Mouse (Mus musculus) limb, embryonic 15.5 days (tissue): Measurements from ENCODE around the gene Ahsa1. TPM values are rescaled to one million over a fixed set of nuclear protein-coding genes. Genes with fewer than 3 reads are reported as not detected.

Source experiments
- ATAC-seq: fragments of 200-750 bp; cut with Nextera tagmentation; 2 replicates; pipeline ENCODE4 v1.8.0; 2017; ENCODE audit warnings: low read depth, moderate TSS enrichment; ENCODE audit not compliant: insufficient number of reproducible peaks, low FRiP score, low TSS enrichment
- H3K27ac ChIP-seq: fragments of 300-500 bp; sonication (generic); 2 replicates; pipeline ENCODE4 v1.5.1; 2015; ENCODE audit warnings: moderate library complexity, mild to moderate bottlenecking, inconsistent platforms
- H3K27me3 ChIP-seq: fragments of 300-500 bp; sonication (generic); 2 replicates; pipeline ENCODE4 v1.6.1; 2015; ENCODE audit warnings: inconsistent platforms
- H3K36me3 ChIP-seq: fragments of 300-500 bp; sonication (generic); 2 replicates; pipeline ENCODE4 v1.6.1; 2015; ENCODE audit warnings: inconsistent platforms
- H3K4me1 ChIP-seq: fragments of 300-500 bp; sonication (generic); 2 replicates; pipeline ENCODE4 v1.6.1; 2015; ENCODE audit warnings: inconsistent platforms
- H3K4me2 ChIP-seq: fragments of 300-500 bp; sonication (generic); 2 replicates; pipeline ENCODE4 v1.6.1; 2015; ENCODE audit warnings: mild to moderate bottlenecking, inconsistent platforms
- H3K4me3 ChIP-seq: fragments of 300-500 bp; sonication (generic); 2 replicates; pipeline ENCODE4 v1.5.1; 2015; ENCODE audit warnings: mild to moderate bottlenecking, inconsistent platforms
- H3K9ac ChIP-seq: fragments of 300-500 bp; sonication (generic); 2 replicates; pipeline ENCODE4 v1.6.1; 2015; ENCODE audit warnings: inconsistent platforms
- H3K9me3 ChIP-seq: fragments of 300-500 bp; sonication (generic); 2 replicates; pipeline ENCODE4 v1.6.1; 2016; ENCODE audit warnings: inconsistent platforms
- WGBS: fragments of 180-500 bp; shearing (Covaris S2); methylation state at CpG from one replicate; pipeline ENCODE4 v1.1.7; 2015; 5-methylcytosine and 5-hydroxymethylcytosine counted together
- polyA plus RNA-seq: library from polyadenylated mRNA; unstranded; fragments of >200 nt; fragmentation: Nextera tagmentation; extraction: Ambion mirVana; gene quantifications from 2 replicates; pipeline ENCODE4 v1.2.1, GENCODE M21; 2015

Ahsa1 gene
- polyA plus RNA-seq, result 205 and 215 TPM in 2 replicates

DNA sequence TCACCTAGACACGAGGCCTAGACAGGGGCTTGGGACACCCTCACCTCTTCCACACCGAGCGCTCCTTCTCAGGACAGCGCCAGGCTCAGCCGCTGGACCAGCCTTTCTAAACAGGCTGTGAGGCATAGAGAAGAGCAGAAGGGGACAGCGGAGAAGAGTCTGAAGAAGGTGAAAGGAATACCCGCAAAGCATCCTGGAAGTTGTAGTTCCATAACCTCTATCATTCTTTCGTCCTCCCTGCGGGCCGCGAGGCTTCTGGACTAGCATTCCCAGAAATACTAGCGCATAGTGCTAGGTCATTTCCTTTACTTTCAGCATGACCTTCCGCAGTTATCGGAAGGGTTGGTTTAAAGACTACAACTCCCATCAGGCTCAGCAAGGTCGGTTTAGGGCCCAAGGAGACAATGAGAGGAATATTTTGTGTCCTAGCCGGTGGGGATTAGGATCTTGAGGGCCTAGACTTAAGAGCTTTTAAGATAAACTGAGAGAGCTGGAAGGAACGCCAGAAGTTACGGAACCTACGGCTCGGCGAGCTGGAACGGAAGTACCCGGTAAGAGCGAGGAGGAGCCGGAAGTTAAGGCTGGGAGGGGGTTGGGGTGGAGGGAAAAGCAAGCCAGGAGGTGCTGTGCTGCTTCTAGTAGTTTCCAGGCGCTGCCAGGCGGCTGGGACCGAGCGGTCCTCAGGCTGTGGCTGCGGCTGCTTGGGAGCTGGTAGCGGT is at the start of gene Ahsa1, which contains the start of gene Vipas39:
Gene Ahsa1 (plus strand): TSS at position 372 of the 719 bp plus-strand sequence.
Gene Vipas39 (minus strand): TSS at position 149 of the 719 bp plus-strand sequence.
- Histone ChIP-seq H3K9me3 (no peaks in the 10 kb centered on the region), H3K9ac (peak within 1 kb of the TSS; percentile 71), H3K4me3 (peak within 1 kb of the TSS; percentile 69), H3K36me3 (peaks cover 46% of the 10 kb centered on the region), H3K27ac (peak within 1 kb of the TSS; percentile 90), H3K4me1 (peaks cover 8% of the 10 kb centered on the region), H3K4me2 (peak within 1 kb of the TSS; percentile 83), H3K27me3 (no peaks in the 10 kb centered on the region)
- under 1% methylated on average over 31 of the region's 31 CpGs for WGBS
- ATAC-seq, result peak; percentile 96

DNA sequence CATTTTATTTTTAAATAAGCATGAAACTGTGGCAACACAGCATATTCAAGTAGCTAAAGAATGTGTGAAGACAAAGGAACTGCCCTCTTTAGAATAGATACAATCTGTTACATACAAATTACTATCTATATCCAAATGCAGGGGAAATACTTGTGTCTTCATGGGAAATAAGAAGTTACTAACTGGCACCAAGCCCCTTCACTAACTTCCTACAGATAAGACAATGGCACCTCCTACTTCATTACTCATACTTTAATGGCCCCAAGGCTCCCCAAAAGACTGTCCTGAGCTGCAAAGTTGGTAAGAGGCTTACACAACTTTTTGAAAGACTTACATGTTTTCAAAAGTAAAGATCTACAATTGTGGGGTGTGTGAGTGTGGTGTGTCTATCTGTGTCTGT is 48.7 kb upstream of the Ahsa1 start:
- H3K4me3 ChIP-seq, result no peak overlapping the region
- H3K27me3 ChIP-seq, result no peaks in the 10 kb centered on the region
- H3K4me1 ChIP-seq, result no peaks in the 10 kb centered on the region
- H3K4me2 ChIP-seq, result no peak overlapping the region
- no peak overlapping the region for H3K27ac ChIP-seq
- H3K9me3 ChIP-seq, result no peaks in the 10 kb centered on the region
- ATAC-seq, result no peak
- H3K36me3 ChIP-seq, result no peaks in the 10 kb centered on the region
- no peak overlapping the region for H3K9ac ChIP-seq

DNA sequence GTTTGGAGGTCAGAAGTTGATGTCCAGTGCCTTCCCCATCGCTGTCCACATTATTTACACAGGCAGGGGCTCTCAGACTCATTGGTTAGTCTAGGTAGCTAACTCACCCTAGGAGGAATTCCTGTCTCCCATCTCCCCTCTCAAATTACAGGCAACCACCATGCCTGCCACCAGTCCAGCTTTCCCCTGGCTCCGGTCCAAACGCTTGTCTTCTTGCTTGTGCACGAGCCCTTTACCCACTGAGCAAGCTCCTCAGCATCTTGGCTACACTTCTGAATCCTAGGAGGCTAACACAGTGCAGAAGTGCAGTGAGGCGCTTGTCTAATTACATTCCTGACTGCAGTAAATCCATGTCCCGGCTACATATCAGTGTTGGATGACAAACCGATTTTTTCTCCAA is 46.9 kb upstream of the Ahsa1 start:
- Histone ChIP-seq H3K9ac (no peak overlapping the region), H3K4me1 (no peaks in the 10 kb centered on the region), H3K36me3 (no peaks in the 10 kb centered on the region), H3K27me3 (no peaks in the 10 kb centered on the region), H3K4me2 (no peak overlapping the region), H3K4me3 (no peak overlapping the region), H3K9me3 (no peaks in the 10 kb centered on the region), H3K27ac (no peak overlapping the region)
- WGBS, result 42% methylated on average over 7 of the region's 7 CpGs
- ATAC-seq, result no peak

DNA sequence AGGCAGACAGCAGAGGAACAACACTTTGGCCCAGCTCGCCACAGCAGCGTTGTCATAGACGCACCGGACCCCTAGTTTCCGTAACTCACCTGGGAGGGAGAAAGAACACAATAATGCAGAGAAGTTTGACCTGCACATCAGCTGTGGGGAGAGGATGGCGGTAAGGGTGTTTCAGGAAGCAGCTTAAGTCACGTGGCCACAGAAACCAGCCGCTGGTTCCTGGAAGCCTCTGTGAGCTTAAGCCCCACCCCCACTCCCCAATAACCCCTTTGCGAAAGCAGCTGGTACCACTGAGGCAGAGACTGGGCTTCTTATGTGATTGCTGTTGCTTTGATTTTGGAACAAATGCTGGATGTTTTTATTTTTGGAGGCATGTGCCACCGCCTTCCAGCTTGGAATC is 41.3 kb upstream of the Ahsa1 start:
- Histone ChIP-seq H3K27ac (no peak overlapping the region), H3K4me1 (no peaks in the 10 kb centered on the region), H3K9ac (no peak overlapping the region), H3K4me2 (no peak overlapping the region), H3K9me3 (no peaks in the 10 kb centered on the region), H3K27me3 (no peaks in the 10 kb centered on the region), H3K4me3 (no peak overlapping the region), H3K36me3 (no peaks in the 10 kb centered on the region)
- 76% methylated on average over 10 of the region's 10 CpGs for WGBS
- no peak for ATAC-seq

DNA sequence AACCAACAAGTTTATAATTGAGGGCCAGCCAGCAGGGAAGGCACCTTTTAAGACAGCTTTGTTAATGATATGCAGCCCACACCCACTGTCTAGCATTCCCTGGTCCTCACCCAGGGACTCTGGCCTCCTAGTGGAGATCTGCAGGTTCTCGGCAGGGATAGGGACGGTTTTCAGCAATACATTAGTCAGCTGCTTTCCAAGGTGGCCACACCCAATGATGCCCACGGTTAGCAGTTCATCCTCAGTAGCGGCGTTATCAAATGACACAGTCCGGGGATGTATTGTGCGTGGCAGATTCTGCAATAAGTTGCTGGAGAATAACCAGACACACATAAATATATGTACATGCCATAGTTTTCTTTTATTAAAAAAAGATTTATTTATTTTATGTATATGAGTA is 39.5 kb upstream of the Ahsa1 start:
- H3K4me1 ChIP-seq, result no peaks in the 10 kb centered on the region
- ATAC-seq, result no peak
- WGBS, result 74% methylated on average over 7 of the region's 7 CpGs
- no peaks in the 10 kb centered on the region for H3K36me3 ChIP-seq
- H3K9me3 ChIP-seq, result no peaks in the 10 kb centered on the region
- no peak overlapping the region for H3K4me3 ChIP-seq
- no peak overlapping the region for H3K9ac ChIP-seq
- no peaks in the 10 kb centered on the region for H3K27me3 ChIP-seq
- H3K27ac ChIP-seq, result no peak overlapping the region
- H3K4me2 ChIP-seq, result no peak overlapping the region

DNA sequence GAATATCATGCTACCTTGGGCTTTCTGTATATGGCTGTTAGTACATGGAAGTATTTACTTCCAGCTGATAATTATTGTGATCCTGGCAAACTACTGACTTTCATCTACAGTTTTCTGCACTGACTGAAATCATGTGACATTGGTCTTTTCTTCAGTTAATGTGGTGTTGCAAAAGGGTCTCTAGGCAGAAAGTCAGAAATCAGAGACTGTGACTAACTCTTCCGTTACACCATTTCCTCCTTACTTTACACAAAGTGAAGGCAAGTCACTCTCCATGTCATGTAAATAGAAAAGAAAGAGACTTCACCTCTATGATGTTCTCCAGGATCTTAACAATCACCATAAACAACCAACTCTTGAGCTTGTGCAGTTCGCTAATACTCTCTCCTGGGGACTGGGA is 36.6 kb upstream of the Ahsa1 start:
- Histone ChIP-seq H3K9me3 (no peaks in the 10 kb centered on the region), H3K36me3 (no peaks in the 10 kb centered on the region), H3K4me1 (no peaks in the 10 kb centered on the region), H3K4me3 (no peak overlapping the region), H3K4me2 (no peak overlapping the region), H3K9ac (no peak overlapping the region), H3K27ac (no peak overlapping the region), H3K27me3 (no peaks in the 10 kb centered on the region)
- no peak for ATAC-seq
- whole genome bisulfite sequencing, result 84% methylated on average over 2 of the region's 2 CpGs

DNA sequence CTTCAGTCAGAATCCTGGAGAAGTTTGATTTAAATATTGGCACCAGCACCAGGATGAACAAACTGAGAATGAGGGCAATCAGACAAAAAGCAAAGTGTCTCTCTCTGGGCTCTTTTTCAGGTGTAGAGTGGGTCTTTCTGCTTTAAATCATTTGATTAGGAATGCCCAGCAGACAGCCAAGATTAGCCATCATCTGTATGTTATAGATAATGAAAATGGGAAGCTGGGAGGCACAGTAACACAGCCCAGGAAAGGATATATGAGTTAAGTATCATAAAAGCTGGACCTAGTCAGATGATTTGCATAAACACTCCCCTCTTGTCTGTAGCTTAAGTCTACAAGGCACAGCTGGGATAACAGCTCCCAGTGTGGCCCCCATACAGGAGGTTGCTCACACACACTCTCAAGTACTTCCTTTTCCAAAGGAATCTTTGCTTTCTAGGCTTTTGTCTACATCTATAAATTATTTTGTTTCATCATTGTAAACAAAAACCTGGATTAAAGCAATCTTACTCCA is 35.8 kb upstream of the Ahsa1 start:
- H3K4me3 ChIP-seq, result no peak overlapping the region
- no peak for ATAC-seq
- no peaks in the 10 kb centered on the region for H3K36me3 ChIP-seq
- H3K9me3 ChIP-seq, result no peaks in the 10 kb centered on the region
- H3K4me2 ChIP-seq, result no peak overlapping the region
- H3K4me1 ChIP-seq, result no peaks in the 10 kb centered on the region
- no peak overlapping the region for H3K27ac ChIP-seq
- H3K27me3 ChIP-seq, result no peaks in the 10 kb centered on the region
- H3K9ac ChIP-seq, result no peak overlapping the region

DNA sequence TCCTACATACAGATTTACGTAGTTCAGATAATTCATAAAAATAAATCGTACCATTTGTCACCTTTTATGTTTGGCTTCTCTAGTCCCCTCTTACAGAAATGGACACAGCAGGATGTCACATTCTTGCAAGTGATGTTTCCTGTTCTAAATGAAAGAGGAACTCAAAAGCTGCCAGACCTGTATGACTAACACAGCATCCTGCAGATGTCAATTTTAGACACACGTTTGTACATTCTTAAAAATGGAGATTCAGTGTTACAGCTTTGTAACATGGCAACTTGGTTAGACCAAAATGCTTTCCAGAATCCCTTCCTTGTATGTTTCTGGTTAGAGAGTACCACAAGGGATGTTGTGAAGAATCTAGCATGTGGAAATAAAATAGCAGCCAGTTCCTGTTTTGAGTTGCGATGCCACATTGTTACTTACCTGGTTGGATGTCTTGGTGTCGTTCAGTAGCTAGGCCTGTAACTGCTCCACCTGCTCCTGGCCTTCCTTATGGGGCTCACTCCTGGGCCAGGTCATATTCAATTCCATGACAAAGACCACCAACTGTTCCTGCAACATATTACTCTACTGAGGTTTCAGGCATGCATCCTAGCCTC is 29.3 kb upstream of the Ahsa1 start:
- Histone ChIP-seq H3K4me1 (no peaks in the 10 kb centered on the region), H3K9ac (no peak overlapping the region), H3K27me3 (no peaks in the 10 kb centered on the region), H3K4me3 (no peak overlapping the region), H3K36me3 (peaks cover 36% of the 10 kb centered on the region), H3K9me3 (no peaks in the 10 kb centered on the region), H3K4me2 (no peak overlapping the region), H3K27ac (no peak overlapping the region)
- WGBS, result 72% methylated on average over 5 of the region's 5 CpGs
- no peak for ATAC-seq

DNA sequence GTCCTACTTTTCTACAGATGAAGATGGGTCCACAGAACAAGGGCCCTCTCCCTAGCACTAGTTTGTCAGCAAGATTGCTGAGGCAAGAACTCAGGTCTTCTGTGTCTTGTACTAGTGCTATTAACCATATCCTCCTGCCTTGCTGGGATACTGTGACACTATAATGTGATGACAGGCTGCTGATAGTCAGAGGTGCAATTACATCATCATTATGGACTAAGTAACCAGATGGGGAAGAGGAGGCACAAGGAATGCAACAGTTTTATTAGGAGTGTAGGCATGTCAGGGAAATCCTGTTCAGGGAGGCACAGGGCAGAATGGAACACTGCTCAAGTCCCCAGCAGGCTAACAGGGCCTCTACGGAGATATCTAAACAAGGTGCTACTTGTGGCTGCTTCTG is 27.6 kb upstream of the Ahsa1 start, which contains the start of gene Noxred1:
Gene Noxred1 (minus strand): TSS at position 101 of the 400 bp plus-strand sequence.
- 97% methylated on average over 1 of the region's 1 CpGs for WGBS
- Histone ChIP-seq H3K27me3 (no peaks in the 10 kb centered on the region), H3K4me2 (no peak within 1 kb of the TSS), H3K36me3 (peaks cover 44% of the 10 kb centered on the region), H3K9me3 (no peaks in the 10 kb centered on the region), H3K9ac (no peak within 1 kb of the TSS), H3K27ac (no peak within 1 kb of the TSS), H3K4me3 (no peak within 1 kb of the TSS), H3K4me1 (no peaks in the 10 kb centered on the region)
- ATAC-seq, result no peak

DNA sequence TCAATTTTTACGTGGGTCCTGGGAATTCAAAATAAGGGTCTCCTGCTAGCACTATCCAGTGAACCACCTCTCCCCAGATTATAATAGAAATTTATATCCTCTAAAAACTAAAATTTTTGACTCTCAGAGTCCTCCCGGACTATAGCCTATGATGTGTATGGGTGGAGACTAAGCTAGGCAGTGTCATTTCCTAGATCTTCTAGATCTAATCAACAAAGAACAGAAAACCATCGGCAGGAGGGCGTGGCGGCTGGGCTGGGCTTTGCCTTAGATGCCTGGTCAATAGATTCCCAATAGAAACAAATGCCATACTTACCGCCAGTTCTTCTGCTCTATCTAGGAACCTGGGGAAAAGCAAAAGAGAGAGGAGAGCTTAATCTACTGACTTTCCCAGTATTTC is 16.1 kb upstream of the Ahsa1 start:
- peaks cover 86% of the 10 kb centered on the region for H3K36me3 ChIP-seq
- no peaks in the 10 kb centered on the region for H3K27me3 ChIP-seq
- no peak overlapping the region for H3K4me3 ChIP-seq
- H3K9ac ChIP-seq, result no peak overlapping the region
- no peak overlapping the region for H3K27ac ChIP-seq
- 90% methylated on average over 6 of the region's 6 CpGs for WGBS
- H3K4me1 ChIP-seq, result no peaks in the 10 kb centered on the region
- no peak overlapping the region for H3K4me2 ChIP-seq
- H3K9me3 ChIP-seq, result no peaks in the 10 kb centered on the region
- no peak for ATAC-seq

DNA sequence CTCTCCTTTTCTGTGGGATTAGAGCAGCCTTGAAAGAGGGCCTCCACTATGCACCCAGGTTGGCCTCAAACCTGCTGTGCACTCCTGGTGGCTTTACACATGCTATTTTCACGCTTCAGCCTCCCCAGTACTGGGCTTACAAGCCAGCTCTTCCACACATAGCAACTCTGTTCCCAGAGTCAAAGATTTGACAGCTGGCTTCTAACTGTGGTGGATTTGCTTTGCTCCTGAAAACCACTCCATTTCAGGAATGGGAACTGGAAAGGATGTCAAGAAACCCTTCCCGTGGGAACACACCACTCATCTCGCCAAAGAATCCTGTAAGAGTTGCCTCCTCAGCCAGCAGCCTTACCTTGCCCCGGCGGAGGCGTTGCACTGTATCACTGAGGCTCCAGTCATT is 12.4 kb upstream of the Ahsa1 start:
- WGBS, result 92% methylated on average over 6 of the region's 6 CpGs
- no peak for ATAC-seq
- no peak overlapping the region for H3K4me2 ChIP-seq
- no peak overlapping the region for H3K4me3 ChIP-seq
- no peaks in the 10 kb centered on the region for H3K9me3 ChIP-seq
- no peak overlapping the region for H3K27ac ChIP-seq
- H3K9ac ChIP-seq, result no peak overlapping the region
- H3K36me3 ChIP-seq, result peaks cover 93% of the 10 kb centered on the region
- no peaks in the 10 kb centered on the region for H3K27me3 ChIP-seq
- no peaks in the 10 kb centered on the region for H3K4me1 ChIP-seq

DNA sequence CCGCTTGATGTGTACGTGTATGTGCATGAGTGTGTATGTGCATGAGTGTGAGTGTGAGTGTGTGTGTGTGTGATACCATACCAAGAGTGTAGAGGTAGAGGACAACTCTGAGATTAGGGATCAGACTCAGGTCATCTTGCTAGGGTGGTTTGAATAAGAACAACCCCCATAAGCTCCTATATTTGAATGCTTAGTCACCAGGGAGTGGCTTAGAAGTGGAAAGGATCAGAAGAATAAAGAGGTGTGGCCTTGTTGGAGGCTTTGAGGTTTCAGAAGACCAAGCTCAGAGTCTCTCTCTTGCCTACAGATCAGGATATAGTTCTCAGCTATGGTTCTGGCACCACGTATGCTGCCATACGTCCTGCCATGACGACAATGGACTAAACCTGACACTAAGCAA is 9.7 kb upstream of the Ahsa1 start:
- no peaks in the 10 kb centered on the region for H3K9me3 ChIP-seq
- H3K27ac ChIP-seq, result no peak overlapping the region
- no peak overlapping the region for H3K9ac ChIP-seq
- peaks cover 84% of the 10 kb centered on the region for H3K36me3 ChIP-seq
- ATAC-seq, result no peak
- H3K4me1 ChIP-seq, result no peaks in the 10 kb centered on the region
- WGBS, result 95% methylated on average over 5 of the region's 5 CpGs
- no peak overlapping the region for H3K4me3 ChIP-seq
- H3K27me3 ChIP-seq, result no peaks in the 10 kb centered on the region
- H3K4me2 ChIP-seq, result no peak overlapping the region
